Mouse (Mus musculus) embryo, embryonic 10.5 days (tissue): ENCODE results near the gene Ott.
"Not testable (repeated sequence)": the region's sequence is repeated elsewhere in the genome, so short reads cannot be mapped to it uniquely, and the experiment has no call there.

ENCODE experiments used
- DNase-seq: peaks from one replicate; pipeline ENCODE4 v3.0.0-alpha.2; 2015; ENCODE audit warnings: low spot score

Gene Ott

DNA sequence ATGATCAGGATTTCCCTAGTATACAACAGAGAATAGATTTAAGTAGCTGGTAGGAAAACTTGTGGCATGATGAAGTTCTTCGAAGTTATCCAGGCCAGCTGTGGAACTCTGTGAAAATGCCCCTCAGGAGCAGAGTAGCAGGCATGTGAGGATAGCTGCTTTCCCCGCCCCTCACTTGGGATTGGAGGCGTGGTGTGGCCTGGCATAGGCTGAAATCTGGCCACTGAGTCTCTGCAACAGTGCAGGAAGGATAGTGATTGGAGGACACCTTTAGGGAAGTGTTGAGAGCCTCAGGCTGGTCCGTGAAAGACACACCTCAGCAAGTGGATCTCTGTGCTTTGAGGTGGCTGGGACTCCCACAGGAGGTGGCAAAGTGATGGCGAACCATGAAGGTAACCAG is at the start of gene Ott:
Ott (plus strand) TSS at position 301 of the 400 bp plus-strand sequence.
- not testable (repeated sequence) for DNase-seq
